Mouse (Mus musculus): ENCODE data around the gene Tecpr2.

The Tecpr2 gene

GRCm38 (mm10) chr12:110861256-110861655, 27.8 kb upstream of the Tecpr2 start:
- ATAC-seq (ENCODE audit: insufficient number of reproducible peaks, low FRiP score, low TSS enrichment): no peak

GRCm38 (mm10) chr12:110864008-110864407, 25.1 kb upstream of the Tecpr2 start:
- no peak for ATAC-seq (ENCODE audit: insufficient number of reproducible peaks, low FRiP score, low TSS enrichment)

GRCm38 (mm10) chr12:110865571-110865970, 23.5 kb upstream of the Tecpr2 start:
- no peak for ATAC-seq (ENCODE audit: insufficient number of reproducible peaks, low FRiP score, low TSS enrichment)

- ATAC-seq (ENCODE audit: insufficient number of reproducible peaks, low FRiP score, low TSS enrichment): peak; percentile 58; the same call in 1 of the 2 replicates
Observed at GRCm38 (mm10) chr12:110865989-110866388, 23.1 kb upstream of the Tecpr2 start.

- ATAC-seq (ENCODE audit: insufficient number of reproducible peaks, low FRiP score, low TSS enrichment): no peak
Observed at GRCm38 (mm10) chr12:110870107-110870506, 19.0 kb upstream of the Tecpr2 start.

GRCm38 (mm10) chr12:110871247-110871646, 17.8 kb upstream of the Tecpr2 start:
- ATAC-seq (ENCODE audit: insufficient number of reproducible peaks, low FRiP score, low TSS enrichment): no peak

GRCm38 (mm10) chr12:110875351-110875750, 13.7 kb upstream of the Tecpr2 start:
- ATAC-seq (ENCODE audit: insufficient number of reproducible peaks, low FRiP score, low TSS enrichment): no peak

- ATAC-seq (ENCODE audit: insufficient number of reproducible peaks, low FRiP score, low TSS enrichment): no peak
Observed at GRCm38 (mm10) chr12:110882291-110882690, 6.8 kb upstream of the Tecpr2 start.

GRCm38 (mm10) chr12:110885251-110885650, 3.8 kb upstream of the Tecpr2 start:
- ATAC-seq (ENCODE audit: insufficient number of reproducible peaks, low FRiP score, low TSS enrichment): no peak

- ATAC-seq (ENCODE audit: insufficient number of reproducible peaks, low FRiP score, low TSS enrichment): no peak
Observed at GRCm38 (mm10) chr12:110888106-110888505, 958 bp upstream of the Tecpr2 start.

GRCm38 (mm10) chr12:110888606-110889005, 458 bp upstream of the Tecpr2 start:
- ATAC-seq (ENCODE audit: insufficient number of reproducible peaks, low FRiP score, low TSS enrichment): 0 out of 2 replicates have a peak, but pooled peaks have one; percentile 14

- no peak for ATAC-seq (ENCODE audit: insufficient number of reproducible peaks, low FRiP score, low TSS enrichment)
Observed at GRCm38 (mm10) chr12:110891887-110892286, 2.8 kb downstream of the Tecpr2 start.

GRCm38 (mm10) chr12:110902106-110902505, 13.0 kb downstream of the Tecpr2 start:
- no peak for ATAC-seq (ENCODE audit: insufficient number of reproducible peaks, low FRiP score, low TSS enrichment)

GRCm38 (mm10) chr12:110903536-110903935, 14.5 kb downstream of the Tecpr2 start:
- no peak for ATAC-seq (ENCODE audit: insufficient number of reproducible peaks, low FRiP score, low TSS enrichment)

GRCm38 (mm10) chr12:110907845-110908244, 18.8 kb downstream of the Tecpr2 start:
- no peak for ATAC-seq (ENCODE audit: insufficient number of reproducible peaks, low FRiP score, low TSS enrichment)

GRCm38 (mm10) chr12:110909962-110910361, 20.9 kb downstream of the Tecpr2 start:
- no peak for ATAC-seq (ENCODE audit: insufficient number of reproducible peaks, low FRiP score, low TSS enrichment)

- ATAC-seq (ENCODE audit: insufficient number of reproducible peaks, low FRiP score, low TSS enrichment): no peak
Observed at GRCm38 (mm10) chr12:110915761-110916160, 26.7 kb downstream of the Tecpr2 start.

- ATAC-seq (ENCODE audit: insufficient number of reproducible peaks, low FRiP score, low TSS enrichment): no peak
Observed at GRCm38 (mm10) chr12:110920254-110920653, 31.2 kb downstream of the Tecpr2 start.

GRCm38 (mm10) chr12:110921572-110921971, 32.5 kb downstream of the Tecpr2 start:
- no peak for ATAC-seq (ENCODE audit: insufficient number of reproducible peaks, low FRiP score, low TSS enrichment)

- ATAC-seq (ENCODE audit: insufficient number of reproducible peaks, low FRiP score, low TSS enrichment): no peak
Observed at GRCm38 (mm10) chr12:110932820-110933219, 43.8 kb downstream of the Tecpr2 start.

- ATAC-seq (ENCODE audit: insufficient number of reproducible peaks, low FRiP score, low TSS enrichment): peak; percentile 78
Observed at GRCm38 (mm10) chr12:110935983-110936620, 47.0 kb downstream of the Tecpr2 start.

- no peak for ATAC-seq (ENCODE audit: insufficient number of reproducible peaks, low FRiP score, low TSS enrichment)
Observed at GRCm38 (mm10) chr12:110937496-110937895, 48.4 kb downstream of the Tecpr2 start.
